Mouse (Mus musculus) myocyte (in vitro differentiated cells): ENCODE measurements around the gene Pogk.

Experiments used
- CEBPB ChIP-seq: IDR thresholded peaks from 2 replicates; pipeline ENCODE4 v1.6.1; 2011; ENCODE audit warnings: mild to moderate bottlenecking, moderate library complexity; ENCODE audit not compliant: poor library complexity, insufficient read depth, severe bottlenecking
- E2F4 ChIP-seq: IDR thresholded peaks from one replicate; pipeline ENCODE4 v1.6.1; 2011; ENCODE audit warnings: mild to moderate bottlenecking, control low read depth, moderate library complexity; ENCODE audit not compliant: insufficient read depth
- MAX ChIP-seq: IDR thresholded peaks from one replicate; pipeline ENCODE4 v1.6.1; 2011; ENCODE audit warnings: low read depth, mild to moderate bottlenecking, control low read depth
- MYOG ChIP-seq, 3 experiments: IDR thresholded peaks; one replicate each; pipeline ENCODE4 v1.6.1; 2011; ENCODE audit warnings: control low read depth in 2 of 3, low read depth in 2 of 3, mild to moderate bottlenecking in 2 of 3; ENCODE audit not compliant: insufficient read length in 2 of 3, control insufficient read depth in 1 of 3, insufficient read depth in 1 of 3
- POLR2A ChIP-seq: IDR thresholded peaks from one replicate; pipeline ENCODE4 v1.6.1; 2011; ENCODE audit warnings: low read depth, mild to moderate bottlenecking, control low read depth, moderate library complexity; ENCODE audit not compliant: insufficient read length
- POLR2AphosphoS2 ChIP-seq: IDR thresholded peaks from one replicate; pipeline ENCODE4 v1.6.1; 2011; ENCODE audit warnings: low read depth, control low read depth; ENCODE audit not compliant: insufficient read length
- SRF ChIP-seq: IDR thresholded peaks from one replicate; pipeline ENCODE4 v1.6.1; 2011; ENCODE audit warnings: low read depth; ENCODE audit not compliant: control insufficient read depth, insufficient read length

- no peak for TF ChIP-seq POLR2A
- TF ChIP-seq MAX, result no peak
- TF ChIP-seq MYOG (IDR thresholded peaks at IDR 0.05; ENCODE audit: control insufficient read depth in 1 of 3, insufficient read depth in 1 of 3, insufficient read length in 2 of 3, low read depth in 2 of 3), result no peak
- TF ChIP-seq SRF, result no peak
- no peak for TF ChIP-seq E2F4
- no peak for TF ChIP-seq CEBPB
- no peak for TF ChIP-seq POLR2AphosphoS2
Measured at GRCm38 (mm10) chr1:166389406-166390125, 20.1 kb downstream of the Pogk start.
